Mouse (Mus musculus): ENCODE data around the gene Hspb1.

The Hspb1 gene

DNA sequence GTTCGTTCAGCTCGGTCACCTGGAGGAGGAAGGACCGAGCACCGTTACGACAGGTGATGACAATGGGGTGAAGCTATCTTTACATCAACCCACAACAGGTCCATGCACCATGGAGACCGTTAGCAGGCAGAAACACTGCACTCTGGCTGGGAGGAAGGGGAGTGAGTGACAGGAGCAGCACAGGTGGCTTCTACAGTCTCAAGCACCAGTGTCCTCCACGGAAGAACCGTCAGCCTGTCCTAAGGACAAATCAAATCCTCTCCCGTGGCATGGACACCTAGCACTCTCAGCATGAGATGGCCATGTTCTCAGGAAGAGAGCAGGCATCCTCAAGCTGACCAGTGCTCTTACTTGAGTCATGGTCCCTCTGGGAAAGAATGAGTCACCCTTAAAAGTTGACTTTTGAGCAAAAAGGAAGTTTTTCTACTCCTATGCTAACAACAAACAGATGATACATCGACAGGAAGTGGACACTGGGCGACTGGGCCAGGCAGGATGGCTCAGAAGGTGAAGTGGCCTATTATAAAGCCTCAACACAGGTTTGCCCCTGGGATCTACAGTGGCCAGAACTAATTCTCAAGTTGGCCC lies 24.0 kb downstream of the Hspb1 start:
- no peak for DNase-seq (ENCODE audit: low spot score in 2 of 2)

DNA sequence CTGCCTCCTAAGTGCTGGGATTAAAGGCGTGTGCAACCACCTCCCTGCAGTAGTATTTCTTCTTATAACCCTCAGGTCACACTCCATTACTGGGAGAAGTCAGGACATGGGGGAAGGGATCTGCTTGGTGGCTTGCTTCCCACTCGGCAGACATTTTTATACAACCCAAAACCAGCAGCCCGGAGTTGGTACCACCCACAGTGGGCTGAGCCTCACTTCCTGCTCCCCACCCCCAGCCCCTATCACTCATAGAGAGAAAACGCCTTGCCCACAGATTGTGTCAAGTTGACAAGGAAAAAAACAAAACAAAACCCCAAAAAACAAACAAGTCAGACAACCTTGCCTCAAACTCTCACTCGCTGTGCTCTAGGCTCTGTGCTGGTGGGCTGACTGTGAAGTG lies 25.5 kb downstream of the Hspb1 start:
- DNase-seq (ENCODE audit: low spot score in 2 of 2): no peak

DNA sequence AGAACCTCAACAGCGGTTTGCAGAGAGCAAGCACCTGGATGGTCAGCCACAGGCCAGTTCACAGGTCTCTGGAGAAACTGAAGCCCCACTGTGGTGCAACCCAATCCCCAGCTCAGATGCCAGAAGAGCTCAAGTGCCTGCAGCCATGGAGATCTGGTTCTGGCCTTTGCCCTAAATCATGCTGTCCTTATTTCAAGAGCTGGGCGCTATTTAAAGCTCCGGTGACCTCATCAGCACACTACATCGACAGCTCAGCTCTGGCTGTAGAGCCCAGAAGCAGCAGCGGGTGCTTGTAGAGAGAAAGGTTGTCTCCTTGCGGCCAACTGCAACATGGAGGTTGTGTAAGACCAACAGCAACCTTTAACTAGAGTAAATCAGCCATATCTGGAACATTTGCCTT lies 26.4 kb downstream of the Hspb1 start:
- DNase-seq (ENCODE audit: low spot score in 2 of 2): no peak

DNA sequence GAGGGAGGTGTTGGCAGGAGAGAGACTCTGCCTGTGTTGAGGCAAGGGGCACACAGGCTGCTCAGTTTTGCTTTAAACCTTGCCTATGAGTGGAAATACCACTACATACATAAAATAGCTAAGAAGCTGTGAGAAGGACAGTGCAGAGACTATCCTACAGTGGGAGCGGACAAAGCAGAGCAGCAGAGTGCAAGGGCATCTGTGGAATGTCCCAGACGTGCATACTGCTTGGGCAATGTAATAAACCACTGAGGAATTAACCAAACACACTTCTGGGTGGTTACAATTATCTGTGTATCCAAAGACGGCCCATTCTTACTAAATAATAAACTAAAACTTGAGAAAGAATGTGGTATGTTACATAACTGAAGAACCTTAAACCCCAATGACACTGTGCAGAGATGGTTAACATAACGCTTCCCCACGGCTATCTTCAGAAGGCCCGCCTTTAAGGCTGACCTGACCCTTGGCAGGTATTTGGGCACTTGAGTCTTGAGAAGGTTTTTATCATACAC lies 28.4 kb downstream of the Hspb1 start:
- no peak for DNase-seq (ENCODE audit: low spot score in 2 of 2)

DNA sequence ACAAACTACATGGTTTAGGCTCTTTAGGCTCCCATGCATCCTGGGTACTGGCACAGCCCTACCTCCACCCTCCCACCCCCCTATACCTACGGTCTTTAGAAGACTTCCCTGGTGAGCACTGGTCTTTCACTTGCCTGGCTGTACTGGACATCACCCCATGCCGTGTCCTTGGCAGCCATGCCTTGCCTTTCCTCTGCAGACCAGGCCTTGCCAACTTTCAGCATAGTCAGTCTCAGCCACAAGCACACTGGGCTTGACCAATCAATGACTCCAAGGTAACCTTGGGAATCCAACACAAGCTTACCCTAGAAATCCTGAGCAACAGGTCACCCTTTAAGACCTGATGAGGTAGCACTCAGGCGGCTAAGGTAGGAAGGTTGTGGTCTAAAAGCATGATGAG lies 28.9 kb downstream of the Hspb1 start:
- no peak for DNase-seq (ENCODE audit: low spot score in 2 of 2)

DNA sequence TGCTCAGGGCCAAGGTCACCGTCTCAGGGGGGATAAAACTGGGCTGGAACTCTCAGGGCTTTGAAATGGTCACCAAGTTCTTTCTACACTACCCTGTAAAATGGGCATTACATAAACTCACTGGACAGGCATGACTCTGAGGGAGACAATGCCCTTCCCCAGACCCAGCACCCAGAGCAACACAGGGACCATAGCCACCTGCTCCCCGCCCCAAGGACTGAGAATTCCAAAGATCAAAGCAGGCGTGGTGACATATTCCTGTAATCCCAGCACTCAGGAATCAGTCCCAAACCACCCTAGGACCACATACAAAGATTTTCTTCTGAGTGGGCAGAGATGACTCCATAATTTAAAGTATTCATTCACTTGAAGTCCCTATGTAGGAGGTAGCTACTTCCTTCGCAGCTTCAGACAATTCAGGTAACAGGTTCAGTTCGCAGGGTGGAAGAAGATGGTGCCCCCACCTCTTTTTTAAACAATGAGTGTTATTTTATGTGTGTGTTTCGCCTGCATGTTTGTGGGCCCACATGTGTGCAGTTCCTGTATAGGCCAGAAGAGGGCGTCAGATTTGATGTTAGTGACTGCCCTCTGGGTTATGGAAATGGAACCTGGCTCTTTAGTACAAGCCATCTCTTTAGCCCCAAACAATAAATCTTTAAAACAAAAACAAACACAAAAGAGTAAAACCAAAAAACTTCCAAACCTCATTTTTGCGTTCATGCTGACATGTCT lies 29.8 kb downstream of the Hspb1 start:
- no peak for DNase-seq (ENCODE audit: low spot score in 2 of 2)

DNA sequence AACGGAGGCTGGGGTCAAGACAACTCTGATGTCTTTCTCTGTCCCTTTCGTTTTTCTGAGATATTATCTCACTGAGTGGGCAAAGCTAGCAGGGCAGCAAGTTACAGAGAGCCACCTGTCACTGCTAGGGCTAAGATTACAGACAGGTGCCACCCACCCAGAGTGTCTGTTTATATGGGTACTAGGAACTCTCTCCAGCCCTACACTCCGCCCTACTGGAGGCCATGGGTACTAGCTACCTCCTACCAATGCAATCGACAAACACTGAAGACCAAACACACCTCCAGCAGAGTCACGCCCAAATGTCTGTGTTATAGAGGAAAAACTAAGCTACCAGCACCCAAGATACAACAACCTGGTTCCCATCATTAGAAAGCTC lies 30.3 kb downstream of the Hspb1 start:
- DNase-seq (ENCODE audit: low spot score in 2 of 2): no peak

DNA sequence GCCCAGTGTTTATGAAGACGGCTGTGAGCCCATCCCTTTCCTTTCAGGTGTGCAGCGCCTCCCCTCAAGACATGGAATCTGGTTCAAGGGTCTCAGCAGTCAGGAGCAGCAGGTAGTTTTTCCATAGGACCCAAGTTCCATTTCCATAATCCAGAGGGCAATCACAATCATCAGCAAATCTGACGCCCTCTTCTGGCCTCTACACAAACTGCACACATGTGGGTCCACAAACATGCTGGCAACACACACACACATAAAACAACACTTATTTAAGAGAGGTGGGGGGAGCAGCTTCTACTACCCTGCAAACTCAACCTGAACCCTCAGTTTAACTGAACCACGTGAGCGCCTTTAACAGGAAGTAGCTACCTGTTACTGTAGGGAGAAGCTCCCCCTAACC lies 30.9 kb downstream of the Hspb1 start:
- DNase-seq (ENCODE audit: low spot score in 2 of 2): no peak

DNA sequence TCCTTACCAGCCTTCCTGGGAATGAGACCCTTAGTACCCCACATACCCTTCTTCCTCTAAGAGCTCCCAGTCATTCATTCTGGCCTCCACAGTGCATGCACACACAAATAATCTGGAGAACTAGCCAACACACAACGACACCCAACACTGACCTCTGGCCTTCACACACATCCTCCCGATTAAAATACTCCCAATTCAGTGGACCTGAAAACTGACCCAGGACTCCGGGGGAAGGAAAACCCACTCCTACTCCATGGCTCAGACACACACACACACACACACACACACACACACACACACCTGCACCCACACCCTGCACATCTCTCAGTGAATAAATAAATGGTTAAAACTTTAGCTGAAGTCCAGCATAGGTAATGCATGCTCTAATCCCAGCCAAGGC lies 32.2 kb downstream of the Hspb1 start:
- no peak for DNase-seq (ENCODE audit: low spot score in 2 of 2)

DNA sequence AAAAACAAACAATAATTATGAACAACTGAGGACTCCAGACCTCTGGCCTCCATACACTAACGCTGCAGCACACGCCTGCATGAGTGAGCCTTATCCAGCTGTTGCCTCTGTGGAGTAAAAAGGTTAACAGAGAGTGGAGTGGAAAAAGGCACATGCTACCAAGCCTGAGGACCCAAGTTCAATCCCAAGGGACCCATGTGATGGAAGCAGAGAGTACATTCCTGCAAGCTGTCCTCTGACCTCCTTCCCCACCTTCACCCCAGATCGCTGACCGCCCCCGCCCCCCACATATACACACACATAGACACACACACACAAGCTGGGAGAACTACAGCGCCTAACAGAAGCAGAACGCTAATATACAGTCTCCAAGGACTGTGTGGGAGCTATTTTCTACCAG lies 36.2 kb downstream of the Hspb1 start:
- no peak for DNase-seq (ENCODE audit: low spot score in 2 of 2)

DNA sequence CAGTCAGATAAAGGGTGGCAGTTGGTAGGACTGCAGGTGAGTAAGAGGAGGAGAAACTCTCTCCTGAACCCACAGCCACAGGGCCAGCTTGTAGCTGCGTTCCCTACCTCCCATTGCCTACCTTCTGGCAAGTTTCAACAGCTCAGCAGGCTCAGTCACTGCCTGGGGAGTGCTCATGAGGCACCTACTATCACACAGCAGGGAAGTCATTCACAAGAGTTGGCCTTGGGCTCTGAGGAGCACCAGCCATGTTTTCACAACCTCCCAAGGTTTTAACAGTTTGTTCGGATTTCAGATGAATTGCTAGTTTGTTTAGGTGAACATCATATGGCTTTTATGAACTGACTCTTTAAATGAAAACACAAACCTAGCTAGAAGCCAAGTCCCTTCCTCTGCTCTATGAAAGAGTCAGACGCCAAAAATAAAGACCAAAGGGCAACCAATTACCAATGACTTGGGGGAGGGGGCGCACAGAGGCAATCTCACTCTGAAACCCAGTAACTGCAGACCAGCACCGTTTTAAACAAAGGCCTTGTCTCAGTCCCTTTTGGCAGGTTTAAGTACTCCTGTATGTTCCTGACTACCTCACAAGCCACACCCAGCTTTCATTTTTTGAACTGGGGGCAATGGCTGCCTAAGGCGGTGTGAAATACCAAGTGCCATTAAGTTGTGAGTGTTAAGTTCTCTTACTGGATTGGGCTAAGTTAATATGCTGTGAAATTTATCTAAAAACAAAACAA lies 42.1 kb downstream of the Hspb1 start:
- no peak for DNase-seq (ENCODE audit: low spot score in 2 of 2)

DNA sequence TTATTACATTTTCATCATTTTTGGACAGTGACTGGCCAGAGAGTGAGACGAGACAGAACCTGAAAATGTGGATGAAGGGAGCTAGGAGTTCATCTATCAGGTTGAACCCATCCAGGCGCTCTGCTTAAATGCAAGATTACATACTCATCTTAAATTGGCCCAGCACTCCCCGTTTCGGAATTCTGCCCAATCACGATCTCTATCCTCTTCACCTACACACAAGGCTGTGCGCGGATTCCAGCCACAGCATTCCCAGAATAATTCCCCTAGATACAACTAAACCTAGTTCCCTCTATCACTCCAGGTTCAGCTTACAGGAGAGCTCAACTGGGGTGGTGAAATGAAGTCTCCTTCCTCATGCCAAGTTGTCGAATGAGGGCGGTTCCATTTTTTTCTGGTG lies 43.8 kb downstream of the Hspb1 start:
- DNase-seq (ENCODE audit: low spot score in 2 of 2): no peak

DNA sequence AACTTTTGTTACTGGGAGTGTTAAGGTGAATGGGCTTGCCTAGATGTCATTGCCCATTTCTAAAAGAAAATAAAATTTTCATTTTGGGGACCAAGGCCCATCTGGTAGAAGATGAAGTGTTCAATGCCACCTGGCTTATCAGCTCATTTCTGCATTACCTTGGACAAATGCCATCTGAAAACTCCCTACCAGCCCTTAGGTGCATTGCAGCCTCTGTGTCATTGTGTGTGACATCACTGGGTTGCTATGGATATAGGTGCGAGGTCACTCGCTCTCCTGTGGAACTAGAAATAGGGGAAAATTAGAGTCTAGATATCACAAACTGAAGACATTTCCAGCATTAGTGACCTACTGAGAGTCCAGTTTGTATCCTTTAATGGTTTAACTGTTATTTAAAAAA lies 44.6 kb downstream of the Hspb1 start:
- DNase-seq (ENCODE audit: low spot score in 2 of 2): no peak

DNA sequence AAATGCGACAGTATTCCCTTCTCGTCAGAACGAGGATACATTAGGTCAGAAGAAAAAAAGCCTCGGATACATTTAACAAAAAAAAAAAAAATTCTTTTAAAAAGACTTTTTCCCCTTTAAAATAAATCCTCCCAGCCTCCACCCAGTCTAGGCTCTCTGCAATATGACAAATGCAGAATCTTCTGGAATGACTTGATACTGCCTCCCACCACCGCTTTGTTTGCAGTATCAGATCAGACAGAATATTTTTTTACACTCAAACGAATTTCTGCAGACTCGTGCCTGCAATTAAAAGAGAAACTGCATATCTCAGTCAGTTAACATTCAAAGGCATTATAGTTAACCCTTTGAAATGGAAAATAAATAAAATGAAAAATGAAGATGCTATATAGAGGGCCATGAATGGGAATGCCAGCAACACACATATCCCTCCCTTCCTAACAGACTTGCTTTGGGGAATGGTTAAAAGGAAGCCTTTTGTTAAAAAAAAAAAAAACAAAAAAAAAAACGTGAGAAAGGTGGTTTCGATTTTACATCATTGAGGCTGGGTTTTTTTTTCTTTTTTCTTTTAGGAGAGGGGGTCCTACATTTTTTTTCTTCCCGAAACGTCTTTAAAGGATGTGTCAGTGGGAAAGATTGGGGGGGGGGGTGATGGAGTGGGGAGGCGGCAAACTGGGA lies 45.6 kb downstream of the Hspb1 start:
- no peak for DNase-seq (ENCODE audit: low spot score in 2 of 2)

DNA sequence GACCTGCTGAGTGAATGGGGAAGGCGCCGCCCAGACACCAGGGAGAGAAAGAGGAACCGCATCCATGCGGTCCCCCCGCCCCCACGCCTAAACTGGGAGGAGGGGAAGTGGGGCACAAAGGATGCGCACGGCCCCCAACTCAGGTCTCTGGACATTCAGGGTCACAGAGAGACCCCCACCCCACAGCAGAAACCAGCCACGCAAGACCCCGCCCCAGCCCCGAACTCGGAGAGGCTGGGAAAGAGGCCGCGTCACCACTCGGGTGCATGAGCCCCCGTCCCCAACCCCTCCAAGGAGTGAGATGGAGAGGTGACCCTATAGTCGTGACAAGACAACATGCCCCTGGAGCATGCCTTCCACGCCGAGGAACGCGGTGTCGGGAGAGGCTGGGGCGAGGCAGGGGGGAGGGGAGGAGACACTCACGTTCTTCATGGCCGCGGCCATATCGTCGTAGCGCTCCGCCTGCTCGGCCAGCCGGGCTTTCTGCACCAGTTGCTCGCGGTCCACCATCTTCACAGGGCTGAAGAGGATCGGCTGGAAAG lies 46.3 kb downstream of the Hspb1 start:
- peak; percentile 58 to 73 for DNase-seq (ENCODE audit: low spot score in 2 of 2)

DNA sequence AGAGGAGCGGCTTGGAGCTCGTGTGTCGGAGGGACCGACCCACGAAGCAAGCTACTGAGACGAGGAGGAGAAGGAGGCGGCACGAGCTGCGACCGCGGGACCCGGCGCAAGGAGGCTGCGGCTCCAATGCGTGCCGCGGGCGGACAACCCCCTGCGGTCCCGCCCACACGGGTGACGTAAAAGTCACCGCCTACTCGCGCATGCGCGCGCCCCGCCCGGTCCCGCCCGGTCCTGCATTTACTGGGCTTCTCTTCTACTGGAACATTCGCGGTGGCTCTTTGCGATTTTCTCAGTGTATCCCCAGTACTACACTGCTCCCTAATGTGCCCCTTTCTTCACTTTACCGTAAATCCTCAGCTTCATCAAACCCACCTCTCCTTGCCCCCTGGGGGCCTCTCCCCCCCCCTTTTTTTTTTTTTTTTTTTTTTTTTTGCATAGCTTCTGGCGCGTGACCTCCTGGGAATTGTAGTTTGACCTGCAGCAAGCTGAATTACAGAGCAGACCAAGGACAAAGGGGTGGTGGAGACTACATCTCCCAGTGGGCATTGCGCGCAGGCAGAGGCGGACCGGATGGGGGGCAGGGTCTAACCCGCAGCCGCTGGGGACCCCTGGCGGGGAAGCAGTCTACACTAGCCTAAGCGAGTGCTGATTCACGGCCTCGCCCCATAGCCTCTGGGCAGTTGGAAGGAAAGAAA lies 46.9 kb downstream of the Hspb1 start, which contains the start of gene Ywhag:
TSS of gene Ywhag (minus strand) at position 136 of the 695 bp plus-strand sequence.
- peak; percentile 98 to 99 for DNase-seq (ENCODE audit: low spot score in 2 of 2)

DNA sequence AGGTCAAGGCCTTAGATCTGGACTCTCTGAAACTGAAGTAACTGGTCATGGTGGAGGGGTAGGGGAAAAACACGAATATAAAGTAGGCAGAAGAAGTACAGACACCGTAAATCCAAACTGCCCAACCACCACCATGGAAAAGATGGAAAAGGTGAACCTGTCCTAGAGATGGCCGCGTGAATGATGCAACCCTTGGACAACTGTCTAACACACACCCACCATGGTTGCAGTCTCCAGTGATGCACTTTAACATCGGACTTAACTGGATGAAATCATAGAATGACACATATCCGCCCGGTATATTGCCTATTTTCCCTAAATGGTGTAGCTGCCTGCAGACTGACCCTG lies 47.4 kb downstream of the Hspb1 start:
- DNase-seq (ENCODE audit: low spot score in 2 of 2): no peak

DNA sequence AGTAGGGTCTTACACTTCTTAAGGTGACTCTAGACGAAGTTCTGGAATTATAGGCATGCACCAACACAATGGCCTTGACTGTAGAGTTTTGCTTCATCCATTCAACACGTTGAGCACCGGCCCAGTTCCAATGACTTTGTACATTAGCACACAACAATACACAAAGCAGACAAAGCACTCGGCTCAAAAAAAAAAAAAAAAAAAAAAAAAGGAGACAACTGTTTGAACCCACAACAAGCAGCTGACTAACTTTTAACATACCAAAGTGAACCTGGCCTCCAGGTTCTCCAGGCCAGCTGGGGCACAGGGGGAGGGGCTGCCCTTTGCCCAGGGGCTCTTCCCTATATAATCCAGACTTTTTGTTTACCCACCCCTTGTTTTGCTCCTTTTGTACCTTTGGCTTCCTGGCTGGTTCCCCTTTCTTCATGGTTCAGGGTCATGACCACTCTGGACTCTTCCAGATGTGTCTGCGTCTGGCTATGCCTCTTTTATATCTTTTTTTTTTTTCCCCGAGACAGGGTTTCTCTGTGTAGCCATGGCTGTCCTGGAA lies 48.0 kb downstream of the Hspb1 start:
- no peak for DNase-seq (ENCODE audit: low spot score in 2 of 2)
